Mouse (Mus musculus) myocyte (in vitro differentiated cells): ENCODE results near the gene Usp48.

Source experiments
- CEBPB ChIP-seq: IDR thresholded peaks from 2 replicates; pipeline ENCODE4 v1.6.1; 2011; ENCODE audit warnings: mild to moderate bottlenecking, moderate library complexity; ENCODE audit not compliant: poor library complexity, insufficient read depth, severe bottlenecking
- E2F4 ChIP-seq: IDR thresholded peaks from one replicate; pipeline ENCODE4 v1.6.1; 2011; ENCODE audit warnings: mild to moderate bottlenecking, control low read depth, moderate library complexity; ENCODE audit not compliant: insufficient read depth
- MAX ChIP-seq: IDR thresholded peaks from one replicate; pipeline ENCODE4 v1.6.1; 2011; ENCODE audit warnings: low read depth, mild to moderate bottlenecking, control low read depth
- MYOD1 ChIP-seq, 3 experiments: IDR thresholded peaks; one replicate each; pipeline ENCODE4 v1.6.1; 2011; ENCODE audit warnings: control low read depth in 2 of 3, low read depth in 2 of 3, mild to moderate bottlenecking in 2 of 3, moderate library complexity in 1 of 3; ENCODE audit not compliant: insufficient read length in 2 of 3, control insufficient read depth in 1 of 3
- MYOG ChIP-seq, 3 experiments: IDR thresholded peaks; one replicate each; pipeline ENCODE4 v1.6.1; 2011; ENCODE audit warnings: control low read depth in 2 of 3, low read depth in 2 of 3, mild to moderate bottlenecking in 2 of 3; ENCODE audit not compliant: insufficient read length in 2 of 3, control insufficient read depth in 1 of 3, insufficient read depth in 1 of 3
- POLR2A ChIP-seq: IDR thresholded peaks from one replicate; pipeline ENCODE4 v1.6.1; 2011; ENCODE audit warnings: low read depth, mild to moderate bottlenecking, control low read depth, moderate library complexity; ENCODE audit not compliant: insufficient read length
- POLR2AphosphoS2 ChIP-seq: IDR thresholded peaks from one replicate; pipeline ENCODE4 v1.6.1; 2011; ENCODE audit warnings: low read depth, control low read depth; ENCODE audit not compliant: insufficient read length
- REST ChIP-seq: IDR thresholded peaks from one replicate; pipeline ENCODE4 v1.6.1; 2011; ENCODE audit warnings: mild to moderate bottlenecking, control low read depth, moderate library complexity; ENCODE audit not compliant: insufficient read depth, insufficient read length
- TCF12 ChIP-seq: IDR thresholded peaks from one replicate; pipeline ENCODE4 v1.6.1; 2011; ENCODE audit warnings: mild to moderate bottlenecking, control low read depth; ENCODE audit not compliant: poor library complexity, insufficient read depth, severe bottlenecking
- TCF3 ChIP-seq: IDR thresholded peaks from one replicate; pipeline ENCODE4 v1.6.1; 2011; ENCODE audit warnings: low read depth, control low read depth; ENCODE audit not compliant: insufficient read length
- USF1 ChIP-seq: IDR thresholded peaks from one replicate; pipeline ENCODE4 v1.6.1; 2011; ENCODE audit warnings: low read depth, mild to moderate bottlenecking, control low read depth, moderate library complexity

- no peak for TF ChIP-seq POLR2A
- TF ChIP-seq USF1, result no peak
- no peak for TF ChIP-seq MAX
- no peak for TF ChIP-seq E2F4
- TF ChIP-seq POLR2AphosphoS2, result no peak
- TF ChIP-seq CEBPB, result 0 out of 2 replicates have a peak, but pooled peaks have one; percentile 36
- no peak for TF ChIP-seq TCF3
- no peak for TF ChIP-seq TCF12
- TF ChIP-seq MYOG (IDR thresholded peaks at IDR 0.05; ENCODE audit: control insufficient read depth in 1 of 3, insufficient read depth in 1 of 3, insufficient read length in 2 of 3, low read depth in 2 of 3), result no peak
- TF ChIP-seq MYOD1 (IDR thresholded peaks at IDR 0.05; ENCODE audit: control insufficient read depth in 1 of 3, insufficient read length in 2 of 3, low read depth in 2 of 3), result no peak
- TF ChIP-seq REST, result no peak
Measured at GRCm38 (mm10) chr4:137630153-137630552, 36.6 kb downstream of the Usp48 start.
